Mouse (Mus musculus) intestine, postnatal 0 days (tissue): Measurements from ENCODE around the gene Dmxl2. TPM values are rescaled to one million over a fixed set of nuclear protein-coding genes. Genes with fewer than 3 reads are reported as not detected.

Source experiments
- ATAC-seq: fragments of 200-750 bp; cut with Nextera tagmentation; 2 replicates; pipeline ENCODE4 v1.8.0; 2017; ENCODE audit warnings: mild to moderate bottlenecking, moderate TSS enrichment, moderate library complexity
- H3K27ac ChIP-seq: fragments of 300-500 bp; sonication (generic); 2 replicates; pipeline ENCODE4 v1.5.1; 2014; ENCODE audit warnings: mild to moderate bottlenecking, low read depth, low read length, moderate library complexity
- H3K27me3 ChIP-seq: fragments of 300-500 bp; sonication (generic); replicated peaks from 2 replicates; pipeline ENCODE4 v1.6.1; 2014; ENCODE audit warnings: low read length, mixed read lengths; ENCODE audit not compliant: control insufficient read depth, insufficient read depth
- H3K36me3 ChIP-seq: fragments of 300-500 bp; sonication (generic); 2 replicates; pipeline ENCODE4 v1.6.1; 2014; ENCODE audit warnings: mild to moderate bottlenecking, moderate library complexity; ENCODE audit not compliant: control insufficient read depth, insufficient read depth
- H3K4me1 ChIP-seq: fragments of 300-500 bp; sonication (generic); replicated peaks from 2 replicates; pipeline ENCODE4 v1.6.1; 2014; ENCODE audit warnings: antibody characterized with exemption, low read length, mixed read lengths; ENCODE audit not compliant: control insufficient read depth, insufficient read depth
- H3K4me2 ChIP-seq: fragments of 300-500 bp; sonication (generic); replicated peaks from 2 replicates; pipeline ENCODE4 v1.6.1; 2014; ENCODE audit warnings: low read depth, mild to moderate bottlenecking, moderate library complexity
- H3K4me3 ChIP-seq: fragments of 300-500 bp; sonication (generic); 2 replicates; pipeline ENCODE4 v1.5.1; 2014; ENCODE audit warnings: low read depth, low read length
- H3K9ac ChIP-seq: fragments of 300-500 bp; sonication (generic); 2 replicates; pipeline ENCODE4 v1.6.1; 2014; ENCODE audit warnings: mild to moderate bottlenecking, low read depth, low read length
- H3K9me3 ChIP-seq: fragments of 300-500 bp; sonication (generic); 2 replicates; pipeline ENCODE4 v1.6.1; 2016; ENCODE audit warnings: mixed run types; ENCODE audit not compliant: control insufficient read depth
- CTCF ChIP-seq: sonication (generic); IDR thresholded peaks from 2 replicates; pipeline ENCODE4 v1.5.1; 2016; ENCODE audit warnings: low read depth, mild to moderate bottlenecking, control low read depth, antibody characterized with exemption, moderate library complexity
- WGBS: fragments of 180-500 bp; shearing (Covaris S2); extraction: QIAGEN DNeasy Blood & Tissue Kit; methylation state at CpG from one replicate; pipeline ENCODE4 v1.1.7; 2014; 5-methylcytosine and 5-hydroxymethylcytosine counted together
- polyA plus RNA-seq: library from polyadenylated mRNA; unstranded; fragments of >200 nt; fragmentation: Nextera tagmentation; extraction: Ambion mirVana; gene quantifications from 2 replicates; pipeline ENCODE4 v1.2.1, GENCODE M21; 2015

Gene Dmxl2
- polyA plus RNA-seq, 1 experiment from 2014 or later: 5.2 TPM

DNA sequence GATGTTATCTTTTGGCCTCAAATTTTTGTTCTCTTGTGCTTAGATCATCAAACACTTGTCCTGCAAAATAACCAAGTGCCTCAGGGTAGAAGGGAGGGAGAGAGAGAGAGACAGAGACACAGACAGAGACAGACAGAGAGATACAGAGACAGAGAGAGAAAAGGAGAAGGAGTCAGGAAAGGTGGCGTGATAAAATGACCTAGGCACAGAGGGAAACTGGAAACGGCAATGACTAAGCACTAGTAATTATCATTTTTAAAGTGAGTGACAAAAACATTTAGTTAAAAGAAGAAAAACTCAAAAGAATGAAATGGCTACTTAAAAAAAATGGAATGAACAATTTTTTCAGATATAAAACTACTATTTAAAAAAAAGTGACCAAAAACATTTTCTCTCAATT is 11.8 kb downstream of the Dmxl2 start:
- H3K4me2 ChIP-seq: no peak overlapping the region
- no peaks in the 10 kb centered on the region for H3K9me3 ChIP-seq
- ATAC-seq: no peak
- H3K4me1 ChIP-seq: no peaks in the 10 kb centered on the region
- 78% methylated on average over 2 of the region's 2 CpGs for WGBS
- no peaks in the 10 kb centered on the region for H3K36me3 ChIP-seq
- no peak overlapping the region for H3K4me3 ChIP-seq
- H3K27ac ChIP-seq: no peak overlapping the region
- no peaks in the 10 kb centered on the region for H3K27me3 ChIP-seq
- no peak for TF ChIP-seq CTCF
- H3K9ac ChIP-seq: no peak overlapping the region

- H3K9me3 ChIP-seq: no peaks in the 10 kb centered on the region
- H3K27ac ChIP-seq: no peak overlapping the region
- H3K9ac ChIP-seq: no peak overlapping the region
- H3K4me3 ChIP-seq: no peak overlapping the region
- ATAC-seq: no peak
- H3K36me3 ChIP-seq: no peaks in the 10 kb centered on the region
- WGBS: 82% methylated on average over 2 of the region's 2 CpGs
- TF ChIP-seq CTCF: no peak
- H3K4me1 ChIP-seq: no peaks in the 10 kb centered on the region
- H3K4me2 ChIP-seq: no peak overlapping the region
- no peaks in the 10 kb centered on the region for H3K27me3 ChIP-seq
Observed at GRCm38 (mm10) chr9:54484927-54485326, 16.5 kb downstream of the Dmxl2 start.

DNA sequence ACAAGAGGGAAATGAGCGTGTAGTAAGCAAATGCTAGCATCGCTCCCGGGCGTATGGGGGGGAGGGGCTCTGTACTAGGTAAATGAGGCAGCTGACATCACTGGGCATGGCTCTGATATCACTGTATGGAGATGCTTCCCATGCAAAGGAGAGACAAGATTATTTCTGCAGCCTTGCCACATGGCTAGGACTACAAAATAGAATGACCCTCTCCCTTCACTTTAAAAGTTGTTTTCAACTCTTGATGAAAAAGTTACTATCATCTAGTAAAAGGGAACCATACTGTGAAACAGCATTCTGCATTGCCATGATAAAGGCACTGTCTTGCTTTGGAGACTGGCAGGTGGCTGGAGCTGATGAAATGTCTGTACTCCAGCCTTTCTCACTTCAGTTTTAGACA is 18.2 kb downstream of the Dmxl2 start:
- WGBS: 65% methylated on average over 4 of the region's 4 CpGs
- no peak for TF ChIP-seq CTCF
- H3K9ac ChIP-seq: no peak overlapping the region

GRCm38 (mm10) chr9:54482763-54483162 is 18.7 kb downstream of the Dmxl2 start:
- ATAC-seq: no peak
- H3K27ac ChIP-seq: no peak overlapping the region
- no peak overlapping the region for H3K9ac ChIP-seq
- H3K27me3 ChIP-seq: no peaks in the 10 kb centered on the region
- no peaks in the 10 kb centered on the region for H3K36me3 ChIP-seq
- no peak overlapping the region for H3K4me2 ChIP-seq
- WGBS: 89% methylated on average over 4 of the region's 4 CpGs
- no peak for TF ChIP-seq CTCF
- no peak overlapping the region for H3K4me3 ChIP-seq
- no peaks in the 10 kb centered on the region for H3K9me3 ChIP-seq
- H3K4me1 ChIP-seq: no peaks in the 10 kb centered on the region

More for the DNA sequence above, 18.2 kb downstream of the Dmxl2 start:
- Histone ChIP-seq H3K27me3 (no peaks in the 10 kb centered on the region), H3K4me2 (no peak overlapping the region), H3K27ac (no peak overlapping the region), H3K9me3 (no peaks in the 10 kb centered on the region), H3K4me3 (no peak overlapping the region), H3K4me1 (no peaks in the 10 kb centered on the region), H3K36me3 (no peaks in the 10 kb centered on the region)
- no peak for ATAC-seq

GRCm38 (mm10) chr9:54479054-54479453 is 22.4 kb downstream of the Dmxl2 start:
- no peaks in the 10 kb centered on the region for H3K9me3 ChIP-seq
- WGBS: 91% methylated on average over 1 of the region's 1 CpGs
- no peak for ATAC-seq
- no peaks in the 10 kb centered on the region for H3K27me3 ChIP-seq
- TF ChIP-seq CTCF: no peak
- no peaks in the 10 kb centered on the region for H3K36me3 ChIP-seq
- H3K27ac ChIP-seq: no peak overlapping the region
- H3K4me2 ChIP-seq: no peak overlapping the region
- no peak overlapping the region for H3K4me3 ChIP-seq
- no peaks in the 10 kb centered on the region for H3K4me1 ChIP-seq
- no peak overlapping the region for H3K9ac ChIP-seq

GRCm38 (mm10) chr9:54478117-54478516 is 23.3 kb downstream of the Dmxl2 start:
- H3K4me1 ChIP-seq: no peaks in the 10 kb centered on the region
- no peaks in the 10 kb centered on the region for H3K36me3 ChIP-seq
- WGBS: 65% methylated on average over 3 of the region's 3 CpGs
- H3K27ac ChIP-seq: no peak overlapping the region
- TF ChIP-seq CTCF: no peak
- no peak overlapping the region for H3K9ac ChIP-seq
- no peak overlapping the region for H3K4me2 ChIP-seq
- H3K4me3 ChIP-seq: no peak overlapping the region
- no peaks in the 10 kb centered on the region for H3K27me3 ChIP-seq
- ATAC-seq: no peak
- no peaks in the 10 kb centered on the region for H3K9me3 ChIP-seq

GRCm38 (mm10) chr9:54474546-54474945 is 26.9 kb downstream of the Dmxl2 start:
- TF ChIP-seq CTCF: no peak
- no peaks in the 10 kb centered on the region for H3K4me1 ChIP-seq
- H3K9ac ChIP-seq: no peak overlapping the region
- H3K27me3 ChIP-seq: no peaks in the 10 kb centered on the region
- no peak overlapping the region for H3K27ac ChIP-seq
- H3K9me3 ChIP-seq: no peaks in the 10 kb centered on the region
- no peaks in the 10 kb centered on the region for H3K36me3 ChIP-seq
- H3K4me2 ChIP-seq: no peak overlapping the region
- ATAC-seq: no peak
- H3K4me3 ChIP-seq: no peak overlapping the region
- WGBS: 79% methylated on average over 5 of the region's 5 CpGs
